Mouse (Mus musculus): Measurements from ENCODE around the gene Shb.

DNA sequence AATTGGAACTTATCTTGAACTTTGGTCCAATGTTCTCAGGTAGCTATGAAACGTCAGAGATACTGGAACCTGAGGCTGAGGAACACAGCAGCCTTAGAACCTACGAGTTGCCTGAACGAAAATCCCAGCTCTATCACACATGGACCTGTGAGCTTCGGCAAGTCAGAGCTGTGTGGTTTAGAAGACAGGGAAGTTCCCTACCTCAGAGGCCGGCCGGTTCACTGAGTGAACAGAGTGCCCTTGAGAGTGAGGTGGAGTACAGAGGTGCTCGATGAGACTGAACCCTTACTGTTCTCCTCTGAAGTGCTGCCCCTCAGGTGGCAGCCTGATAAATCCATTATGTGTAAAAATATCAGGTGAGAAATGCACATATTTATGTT, 128.8 kb downstream of the Shb start:
- TF ChIP-seq CTCF (IDR thresholded peaks at IDR 0.05; ENCODE audit: insufficient read depth, low read depth, low read length) (no peak), POLR2A (IDR thresholded peaks at IDR 0.05; ENCODE audit: insufficient read depth, low read depth, low read length) (no peak)
